Mouse (Mus musculus): ENCODE measurements around the gene Tigit.

Gene Tigit

GRCm38 (mm10) chr16:43618286-43618685 is 45.7 kb downstream of the Tigit start:
- no peak for DNase-seq (ENCODE audit: low spot score)

GRCm38 (mm10) chr16:43617346-43617745 is 46.6 kb downstream of the Tigit start:
- DNase-seq (ENCODE audit: low spot score) = no peak

- DNase-seq (ENCODE audit: low spot score) = no peak
Observed at GRCm38 (mm10) chr16:43616348-43616747, 47.6 kb downstream of the Tigit start.

GRCm38 (mm10) chr16:43610375-43610774 is 53.6 kb downstream of the Tigit start:
- no peak for DNase-seq (ENCODE audit: low spot score)

- DNase-seq (ENCODE audit: low spot score) = no peak
Observed at GRCm38 (mm10) chr16:43608066-43608465, 55.9 kb downstream of the Tigit start.

- DNase-seq (ENCODE audit: low spot score) = no peak
Observed at GRCm38 (mm10) chr16:43607086-43607485, 56.9 kb downstream of the Tigit start.

- DNase-seq (ENCODE audit: low spot score) = no peak
Observed at GRCm38 (mm10) chr16:43604399-43605013, 59.4 kb downstream of the Tigit start.

GRCm38 (mm10) chr16:43603591-43604141 is 60.3 kb downstream of the Tigit start:
- DNase-seq (ENCODE audit: low spot score) = no peak

- DNase-seq (ENCODE audit: low spot score) = no peak
Observed at GRCm38 (mm10) chr16:43602573-43602972, 61.4 kb downstream of the Tigit start.

- DNase-seq (ENCODE audit: low spot score) = no peak
Observed at GRCm38 (mm10) chr16:43599707-43600106, 64.2 kb downstream of the Tigit start.
